Mouse (Mus musculus) kidney, postnatal 0 days (tissue): ENCODE measurements around the gene Txndc8. TPM values are rescaled to one million over a fixed set of nuclear protein-coding genes. Genes with fewer than 3 reads are reported as not detected.

ENCODE experiments used
- ATAC-seq: fragments of 200-750 bp; cut with Nextera tagmentation; replicated peaks from 2 replicates; pipeline ENCODE4 v1.8.0; 2017; ENCODE audit warnings: low read depth, moderate number of reproducible peaks, moderate TSS enrichment, moderate library complexity; ENCODE audit not compliant: low FRiP score
- DNase-seq: peaks from one replicate; pipeline ENCODE4 v3.0.0-alpha.2; 2016; ENCODE audit warnings: low spot score
- H3K27ac ChIP-seq: fragments of 300-500 bp; sonication (generic); 2 replicates; pipeline ENCODE4 v1.5.1; 2014; ENCODE audit warnings: mild to moderate bottlenecking
- H3K27me3 ChIP-seq: fragments of 300-500 bp; sonication (generic); 2 replicates; pipeline ENCODE4 v1.6.1; 2014; ENCODE audit warnings: low read length, mixed read lengths; ENCODE audit not compliant: insufficient read depth
- H3K36me3 ChIP-seq: fragments of 300-500 bp; sonication (generic); 2 replicates; pipeline ENCODE4 v1.6.1; 2014; ENCODE audit warnings: low read length, mixed read lengths; ENCODE audit not compliant: insufficient read depth
- H3K4me1 ChIP-seq: fragments of 300-500 bp; sonication (generic); replicated peaks from 2 replicates; pipeline ENCODE4 v1.6.1; 2014; ENCODE audit warnings: antibody characterized with exemption, low read length, mixed read lengths; ENCODE audit not compliant: insufficient read depth
- H3K4me2 ChIP-seq: fragments of 300-500 bp; sonication (generic); 2 replicates; pipeline ENCODE4 v1.6.1; 2014; ENCODE audit warnings: mild to moderate bottlenecking, low read length, moderate library complexity, mixed read lengths
- H3K4me3 ChIP-seq: fragments of 300-500 bp; sonication (generic); replicated peaks from 2 replicates; pipeline ENCODE4 v1.5.1; 2014; ENCODE audit warnings: low read depth, low read length
- H3K9ac ChIP-seq: fragments of 300-500 bp; sonication (generic); 2 replicates; pipeline ENCODE4 v1.6.1; 2014; ENCODE audit warnings: low read depth, low read length
- H3K9me3 ChIP-seq: fragments of 300-500 bp; sonication (generic); replicated peaks from 2 replicates; pipeline ENCODE4 v1.6.1; 2016; ENCODE audit warnings: low read length, inconsistent platforms, mixed read lengths
- CTCF ChIP-seq: IDR thresholded peaks from 2 replicates; pipeline ENCODE4 v1.5.1; 2016; ENCODE audit warnings: antibody characterized with exemption, low read depth, mild to moderate bottlenecking, moderate library complexity
- WGBS: fragments of 180-500 bp; shearing (Covaris S2); extraction: QIAGEN DNeasy Blood & Tissue Kit; methylation state at CpG from one replicate; pipeline ENCODE4 v1.1.7; 2014; 5-methylcytosine and 5-hydroxymethylcytosine counted together
- polyA plus RNA-seq: library from polyadenylated mRNA; unstranded; fragments of >200 nt; fragmentation: Nextera tagmentation; extraction: Ambion mirVana; gene quantifications from 2 replicates; pipeline ENCODE4 v1.2.1, GENCODE M21; 2015

Gene Txndc8
- polyA plus RNA-seq, 1 experiment from 2014 or later = not detected

- H3K27me3 ChIP-seq = no peaks in the 10 kb centered on the region
- ATAC-seq (no peak), DNase-seq (no peak)
- no peak overlapping the region for H3K27ac ChIP-seq
- WGBS = 84% methylated on average over 6 of the region's 6 CpGs
- 0 out of 2 replicates have a peak, but pooled peaks cover 3% of the 10 kb centered on the region for H3K9me3 ChIP-seq
- no peak overlapping the region for H3K4me3 ChIP-seq
- TF ChIP-seq CTCF = no peak
- H3K4me2 ChIP-seq = no peak overlapping the region
- no peaks in the 10 kb centered on the region for H3K36me3 ChIP-seq
- H3K4me1 ChIP-seq = no peaks in the 10 kb centered on the region
- H3K9ac ChIP-seq = no peak overlapping the region
These were observed 71.6 kb downstream of the Txndc8 start for GRCm38 (mm10) chr4:57937292-57937691.

- H3K36me3 ChIP-seq = no peaks in the 10 kb centered on the region
- ATAC-seq = no peak
- no peak overlapping the region for H3K4me3 ChIP-seq
- DNase-seq = no peak
- no peaks in the 10 kb centered on the region for H3K27me3 ChIP-seq
- H3K4me1 ChIP-seq = no peaks in the 10 kb centered on the region
- H3K4me2 ChIP-seq = no peak overlapping the region
- 0 out of 2 replicates have a peak, but pooled peaks cover 3% of the 10 kb centered on the region for H3K9me3 ChIP-seq
- no peak overlapping the region for H3K27ac ChIP-seq
- H3K9ac ChIP-seq = no peak overlapping the region
- WGBS = 78% methylated on average over 5 of the region's 5 CpGs
- no peak for TF ChIP-seq CTCF
These were observed 74.7 kb downstream of the Txndc8 start for GRCm38 (mm10) chr4:57934181-57934580.

Other genes starting within 250 kb of the Txndc8 start
- 2.3 and 2.7 TPM in 2 replicates for gene D630039A03Rik, start 92.8 kb downstream of the Txndc8 start, polyA plus RNA-seq
- gene Txn1, start 52.7 kb downstream of the Txndc8 start, polyA plus RNA-seq = 483 and 497 TPM in 2 replicates
- gene Svep1, start 197.7 kb upstream of the Txndc8 start, polyA plus RNA-seq = 2.4 and 2.5 TPM in 2 replicates